Mouse (Mus musculus) intestine, embryonic 16.5 days (tissue): ENCODE results near the gene Slc50a1. TPM values are rescaled to one million over a fixed set of nuclear protein-coding genes. Genes with fewer than 3 reads are reported as not detected.

ENCODE experiments used
- ATAC-seq: fragments of 200-750 bp; cut with Nextera tagmentation; 2 replicates; pipeline ENCODE4 v1.8.0; 2017; ENCODE audit warnings: moderate TSS enrichment, moderate library complexity
- H3K27ac ChIP-seq: fragments of 300-500 bp; sonication (generic); 2 replicates; pipeline ENCODE4 v1.5.1; 2014; ENCODE audit warnings: mild to moderate bottlenecking, low read length
- H3K27me3 ChIP-seq: fragments of 300-500 bp; sonication (generic); replicated peaks from 2 replicates; pipeline ENCODE4 v1.6.1; 2014; ENCODE audit warnings: low read length, control low read depth, mixed read lengths; ENCODE audit not compliant: control insufficient read depth, insufficient read depth
- H3K36me3 ChIP-seq: fragments of 300-500 bp; sonication (generic); 2 replicates; pipeline ENCODE4 v1.6.1; 2014; ENCODE audit warnings: low read length, control low read depth; ENCODE audit not compliant: control insufficient read depth, insufficient read depth
- H3K4me1 ChIP-seq: fragments of 300-500 bp; sonication (generic); 2 replicates; pipeline ENCODE4 v1.6.1; 2014; ENCODE audit warnings: low read length, control low read depth, mixed read lengths; ENCODE audit not compliant: control insufficient read depth, insufficient read depth
- H3K4me2 ChIP-seq: fragments of 300-500 bp; sonication (generic); 2 replicates; pipeline ENCODE4 v1.6.1; 2014; ENCODE audit warnings: low read depth, low read length, control low read depth
- H3K4me3 ChIP-seq: fragments of 300-500 bp; sonication (generic); 2 replicates; pipeline ENCODE4 v1.5.1; 2014; ENCODE audit warnings: mild to moderate bottlenecking, low read length
- H3K9ac ChIP-seq: fragments of 300-500 bp; sonication (generic); 2 replicates; pipeline ENCODE4 v1.6.1; 2014; ENCODE audit warnings: low read depth, low read length
- H3K9me3 ChIP-seq: fragments of 300-500 bp; sonication (generic); 2 replicates; pipeline ENCODE4 v1.6.1; 2016; ENCODE audit warnings: low read length, control low read depth; ENCODE audit not compliant: control insufficient read depth
- WGBS: fragments of 180-500 bp; shearing (Covaris S2); extraction: QIAGEN DNeasy Blood & Tissue Kit; methylation state at CpG from one replicate; pipeline ENCODE4 v1.1.7; 2014; 5-methylcytosine and 5-hydroxymethylcytosine counted together
- polyA plus RNA-seq: library from polyadenylated mRNA; unstranded; fragments of >200 nt; fragmentation: Nextera tagmentation; extraction: Ambion mirVana; gene quantifications from 2 replicates; pipeline ENCODE4 v1.2.1, GENCODE M21; 2015

Slc50a1 gene
- polyA plus RNA-seq, 1 experiment from 2014 or later: 74.1 TPM

GRCm38 (mm10) chr3:89314791-89315190 is 44.4 kb upstream of the Slc50a1 start:
- ATAC-seq: no peak
- H3K4me1 ChIP-seq: peaks cover 33% of the 10 kb centered on the region
- peak overlapping the region; percentile 69 for H3K4me2 ChIP-seq
- no peak overlapping the region for H3K27ac ChIP-seq
- WGBS: 37% methylated on average over 2 of the region's 2 CpGs
- peaks cover 3% of the 10 kb centered on the region; the same call in 1 of the 2 replicates for H3K9me3 ChIP-seq
- no peak overlapping the region for H3K4me3 ChIP-seq
- peaks cover 17% of the 10 kb centered on the region; the same call in 1 of the 2 replicates for H3K27me3 ChIP-seq
- peak overlapping the region; percentile 49; the same call in 1 of the 2 replicates for H3K9ac ChIP-seq
- H3K36me3 ChIP-seq: no peaks in the 10 kb centered on the region

GRCm38 (mm10) chr3:89314340-89314739 is 44.0 kb upstream of the Slc50a1 start:
- WGBS: 66% methylated on average over 5 of the region's 5 CpGs
- Histone ChIP-seq H3K4me1 (peaks cover 28% of the 10 kb centered on the region), H3K4me3 (no peak overlapping the region), H3K27me3 (peaks cover 13% of the 10 kb centered on the region; the same call in 1 of the 2 replicates), H3K36me3 (no peaks in the 10 kb centered on the region), H3K9me3 (peaks cover 3% of the 10 kb centered on the region; the same call in 1 of the 2 replicates), H3K27ac (no peak overlapping the region), H3K9ac (no peak overlapping the region), H3K4me2 (no peak overlapping the region)
- no peak for ATAC-seq

- Histone ChIP-seq H3K4me2 (no peak overlapping the region), H3K9me3 (peaks cover 3% of the 10 kb centered on the region; the same call in 1 of the 2 replicates), H3K27me3 (no peaks in the 10 kb centered on the region), H3K27ac (no peak overlapping the region), H3K4me3 (no peak overlapping the region), H3K36me3 (no peaks in the 10 kb centered on the region), H3K9ac (no peak overlapping the region), H3K4me1 (peaks cover 15% of the 10 kb centered on the region)
- ATAC-seq: peak; percentile 65
- WGBS: 5% methylated on average over 9 of the region's 9 CpGs
Measured at GRCm38 (mm10) chr3:89308089-89308488, 37.7 kb upstream of the Slc50a1 start.

GRCm38 (mm10) chr3:89305551-89306325 is 35.4 kb upstream of the Slc50a1 start:
- Histone ChIP-seq H3K9ac (peak overlapping the region; percentile 25; the same call in 1 of the 2 replicates), H3K4me3 (no peak overlapping the region), H3K4me2 (no peak overlapping the region), H3K36me3 (no peaks in the 10 kb centered on the region), H3K9me3 (no peaks in the 10 kb centered on the region), H3K4me1 (peaks cover 15% of the 10 kb centered on the region), H3K27me3 (no peaks in the 10 kb centered on the region), H3K27ac (peak overlapping the region; percentile 71)
- ATAC-seq: peak; percentile 19
- WGBS: 61% methylated on average over 8 of the region's 8 CpGs

GRCm38 (mm10) chr3:89305105-89305504 is 34.7 kb upstream of the Slc50a1 start:
- Histone ChIP-seq H3K4me1 (peaks cover 15% of the 10 kb centered on the region), H3K36me3 (no peaks in the 10 kb centered on the region), H3K4me2 (no peak overlapping the region), H3K27ac (peak overlapping the region; percentile 71), H3K9me3 (no peaks in the 10 kb centered on the region), H3K27me3 (no peaks in the 10 kb centered on the region), H3K9ac (0 out of 2 replicates have a peak overlapping the region, but pooled peaks have one; percentile 25), H3K4me3 (no peak overlapping the region)
- WGBS: 54% methylated on average over 4 of the region's 4 CpGs
- peak; percentile 68 for ATAC-seq

GRCm38 (mm10) chr3:89304440-89304839 is 34.1 kb upstream of the Slc50a1 start:
- H3K4me3 ChIP-seq: no peak overlapping the region
- peak overlapping the region; percentile 71; the same call in 1 of the 2 replicates for H3K27ac ChIP-seq
- WGBS: 50% methylated on average over 6 of the region's 6 CpGs
- peaks cover 15% of the 10 kb centered on the region for H3K4me1 ChIP-seq
- no peak for ATAC-seq
- H3K9ac ChIP-seq: 0 out of 2 replicates have a peak overlapping the region, but pooled peaks have one; percentile 0
- no peak overlapping the region for H3K4me2 ChIP-seq
- no peaks in the 10 kb centered on the region for H3K27me3 ChIP-seq
- H3K36me3 ChIP-seq: no peaks in the 10 kb centered on the region
- no peaks in the 10 kb centered on the region for H3K9me3 ChIP-seq

GRCm38 (mm10) chr3:89300514-89300913 is 30.1 kb upstream of the Slc50a1 start:
- Histone ChIP-seq H3K4me2 (no peak overlapping the region), H3K9me3 (no peaks in the 10 kb centered on the region), H3K27me3 (no peaks in the 10 kb centered on the region), H3K9ac (no peak overlapping the region), H3K4me1 (peaks cover 21% of the 10 kb centered on the region), H3K27ac (peak overlapping the region; percentile 76), H3K4me3 (no peak overlapping the region), H3K36me3 (no peaks in the 10 kb centered on the region)
- ATAC-seq: 0 out of 2 replicates have a peak, but pooled peaks have one; percentile 9
- 69% methylated on average over 2 of the region's 2 CpGs for WGBS

- H3K27ac ChIP-seq: peak overlapping the region; percentile 86
- H3K9me3 ChIP-seq: no peaks in the 10 kb centered on the region
- H3K4me1 ChIP-seq: peaks cover 18% of the 10 kb centered on the region
- H3K4me3 ChIP-seq: peak overlapping the region; percentile 35
- H3K36me3 ChIP-seq: no peaks in the 10 kb centered on the region
- peak overlapping the region; percentile 61 for H3K9ac ChIP-seq
- 24% methylated on average over 1 of the region's 1 CpGs for WGBS
- H3K4me2 ChIP-seq: peak overlapping the region; percentile 55
- ATAC-seq: peak; percentile 89
- H3K27me3 ChIP-seq: no peaks in the 10 kb centered on the region
Measured at GRCm38 (mm10) chr3:89300071-89300470, 29.7 kb upstream of the Slc50a1 start.

- Histone ChIP-seq H3K9me3 (no peaks in the 10 kb centered on the region), H3K4me1 (peaks cover 14% of the 10 kb centered on the region), H3K9ac (peak overlapping the region; percentile 61), H3K4me3 (peak overlapping the region; percentile 35), H3K27me3 (no peaks in the 10 kb centered on the region), H3K4me2 (peak overlapping the region; percentile 55), H3K36me3 (no peaks in the 10 kb centered on the region), H3K27ac (peak overlapping the region; percentile 86)
- peak; percentile 41 for ATAC-seq
- 1% methylated on average over 14 of the region's 14 CpGs for WGBS
Measured at GRCm38 (mm10) chr3:89299499-89299898, 29.1 kb upstream of the Slc50a1 start.
